Mouse (Mus musculus) myocyte (in vitro differentiated cells): ENCODE measurements around the gene Cobl. TPM values are rescaled to one million over a fixed set of nuclear protein-coding genes. Genes with fewer than 3 reads are reported as not detected.

Experiments used
- H3K27me3 ChIP-seq: one replicate; pipeline ENCODE4 v1.6.1; 2011; ENCODE audit not compliant: control insufficient read depth, insufficient read depth, insufficient read length
- H3K36me3 ChIP-seq: one replicate; pipeline ENCODE4 v1.6.1; 2011; ENCODE audit not compliant: control insufficient read depth, insufficient read depth
- H3K4me2 ChIP-seq: one replicate; pipeline ENCODE4 v1.6.1; 2011; ENCODE audit warnings: low read depth, control low read depth
- H3K4me3 ChIP-seq: one replicate; pipeline ENCODE4 v1.5.1; 2011; ENCODE audit warnings: mild to moderate bottlenecking, control low read depth, moderate library complexity
- H3K79me2 ChIP-seq: one replicate; pipeline ENCODE4 v1.6.1; 2011; ENCODE audit not compliant: control insufficient read depth, insufficient read depth
- H3ac ChIP-seq: one replicate; pipeline ENCODE4 v1.6.1; 2011; ENCODE audit not compliant: control insufficient read depth, insufficient read length
- CEBPB ChIP-seq: IDR thresholded peaks from 2 replicates; pipeline ENCODE4 v1.6.1; 2011; ENCODE audit warnings: mild to moderate bottlenecking, moderate library complexity; ENCODE audit not compliant: poor library complexity, insufficient read depth, severe bottlenecking
- E2F4 ChIP-seq: IDR thresholded peaks from one replicate; pipeline ENCODE4 v1.6.1; 2011; ENCODE audit warnings: mild to moderate bottlenecking, control low read depth, moderate library complexity; ENCODE audit not compliant: insufficient read depth
- MAX ChIP-seq: IDR thresholded peaks from one replicate; pipeline ENCODE4 v1.6.1; 2011; ENCODE audit warnings: low read depth, mild to moderate bottlenecking, control low read depth
- MYOD1 ChIP-seq, 3 experiments: IDR thresholded peaks; one replicate each; pipeline ENCODE4 v1.6.1; 2011; ENCODE audit warnings: control low read depth in 2 of 3, low read depth in 2 of 3, mild to moderate bottlenecking in 2 of 3, moderate library complexity in 1 of 3; ENCODE audit not compliant: insufficient read length in 2 of 3, control insufficient read depth in 1 of 3
- MYOG ChIP-seq, 3 experiments: IDR thresholded peaks; one replicate each; pipeline ENCODE4 v1.6.1; 2011; ENCODE audit warnings: control low read depth in 2 of 3, low read depth in 2 of 3, mild to moderate bottlenecking in 2 of 3; ENCODE audit not compliant: insufficient read length in 2 of 3, control insufficient read depth in 1 of 3, insufficient read depth in 1 of 3
- POLR2A ChIP-seq: IDR thresholded peaks from one replicate; pipeline ENCODE4 v1.6.1; 2011; ENCODE audit warnings: low read depth, mild to moderate bottlenecking, control low read depth, moderate library complexity; ENCODE audit not compliant: insufficient read length
- POLR2AphosphoS2 ChIP-seq: IDR thresholded peaks from one replicate; pipeline ENCODE4 v1.6.1; 2011; ENCODE audit warnings: low read depth, control low read depth; ENCODE audit not compliant: insufficient read length
- REST ChIP-seq: IDR thresholded peaks from one replicate; pipeline ENCODE4 v1.6.1; 2011; ENCODE audit warnings: mild to moderate bottlenecking, control low read depth, moderate library complexity; ENCODE audit not compliant: insufficient read depth, insufficient read length
- SRF ChIP-seq: IDR thresholded peaks from one replicate; pipeline ENCODE4 v1.6.1; 2011; ENCODE audit warnings: low read depth; ENCODE audit not compliant: control insufficient read depth, insufficient read length
- TCF12 ChIP-seq: IDR thresholded peaks from one replicate; pipeline ENCODE4 v1.6.1; 2011; ENCODE audit warnings: mild to moderate bottlenecking, control low read depth; ENCODE audit not compliant: poor library complexity, insufficient read depth, severe bottlenecking
- TCF3 ChIP-seq: IDR thresholded peaks from one replicate; pipeline ENCODE4 v1.6.1; 2011; ENCODE audit warnings: low read depth, control low read depth; ENCODE audit not compliant: insufficient read length
- USF1 ChIP-seq: IDR thresholded peaks from one replicate; pipeline ENCODE4 v1.6.1; 2011; ENCODE audit warnings: low read depth, mild to moderate bottlenecking, control low read depth, moderate library complexity
- polyA plus RNA-seq: library from polyadenylated mRNA; unstranded; fragments of >200 nt; fragmentation: generic; extraction: Trizol; gene quantifications from one replicate; pipeline ENCODE4 v1.2.1, GENCODE M21; 2012; ENCODE audit warnings: missing spikeins

Gene Cobl
- polyA plus RNA-seq, 1 experiment = 191 TPM

- Histone ChIP-seq H3K4me2 (no peak overlapping the region), H3ac (no peak overlapping the region), H3K4me3 (no peak overlapping the region), H3K27me3 (no peaks in the 10 kb centered on the region), H3K36me3 (no peaks in the 10 kb centered on the region), H3K79me2 (no peaks in the 10 kb centered on the region)
- TF ChIP-seq CEBPB (no peak), MYOG (IDR thresholded peaks at IDR 0.05; ENCODE audit: control insufficient read depth in 1 of 3, insufficient read depth in 1 of 3, insufficient read length in 2 of 3, low read depth in 2 of 3) (no peak), TCF3 (no peak), POLR2A (no peak), SRF (no peak), USF1 (no peak)
Observed at GRCm38 (mm10) chr11:12258411-12258810, 206.3 kb downstream of the Cobl start.

GRCm38 (mm10) chr11:12257324-12258118, 207.2 kb downstream of the Cobl start:
- no peaks in the 10 kb centered on the region for H3K79me2 ChIP-seq
- no peak overlapping the region for H3K4me3 ChIP-seq
- TF ChIP-seq REST (no peak), E2F4 (no peak), MAX (no peak), MYOD1 (IDR thresholded peaks at IDR 0.05; ENCODE audit: control insufficient read depth in 1 of 3, insufficient read length in 2 of 3, low read depth in 2 of 3) (no peak), CEBPB (no peak)
- no peaks in the 10 kb centered on the region for H3K36me3 ChIP-seq
- no peak overlapping the region for H3ac ChIP-seq
- no peaks in the 10 kb centered on the region for H3K27me3 ChIP-seq
- H3K4me2 ChIP-seq = no peak overlapping the region

- H3K27me3 ChIP-seq = no peaks in the 10 kb centered on the region
- no peaks in the 10 kb centered on the region for H3K36me3 ChIP-seq
- no peaks in the 10 kb centered on the region for H3K79me2 ChIP-seq
- no peak overlapping the region for H3ac ChIP-seq
- no peak overlapping the region for H3K4me2 ChIP-seq
- H3K4me3 ChIP-seq = no peak overlapping the region
- TF ChIP-seq TCF3 = no peak
- TF ChIP-seq POLR2A = no peak
- no peak for TF ChIP-seq TCF12
- TF ChIP-seq E2F4 = no peak
- no peak for TF ChIP-seq SRF
- no peak for TF ChIP-seq MYOG (IDR thresholded peaks at IDR 0.05; ENCODE audit: control insufficient read depth in 1 of 3, insufficient read depth in 1 of 3, insufficient read length in 2 of 3, low read depth in 2 of 3)
- no peak for TF ChIP-seq USF1
- TF ChIP-seq MAX = no peak
- no peak for TF ChIP-seq CEBPB
- TF ChIP-seq POLR2AphosphoS2 = no peak
- no peak for TF ChIP-seq MYOD1 (IDR thresholded peaks at IDR 0.05; ENCODE audit: control insufficient read depth in 1 of 3, insufficient read length in 2 of 3, low read depth in 2 of 3)
- TF ChIP-seq REST = no peak
Observed at GRCm38 (mm10) chr11:12245327-12245915, 219.3 kb downstream of the Cobl start.

GRCm38 (mm10) chr11:12236341-12236740, 228.4 kb downstream of the Cobl start:
- no peaks in the 10 kb centered on the region for H3K36me3 ChIP-seq
- no peak overlapping the region for H3K4me2 ChIP-seq
- no peak overlapping the region for H3K4me3 ChIP-seq
- H3ac ChIP-seq = no peak overlapping the region
- no peaks in the 10 kb centered on the region for H3K27me3 ChIP-seq
- no peaks in the 10 kb centered on the region for H3K79me2 ChIP-seq
- no peak for TF ChIP-seq POLR2AphosphoS2
- TF ChIP-seq MAX = no peak
- TF ChIP-seq TCF12 = no peak
- TF ChIP-seq MYOG (IDR thresholded peaks at IDR 0.05; ENCODE audit: control insufficient read depth in 1 of 3, insufficient read depth in 1 of 3, insufficient read length in 2 of 3, low read depth in 2 of 3) = no peak
- TF ChIP-seq SRF = no peak
- no peak for TF ChIP-seq POLR2A
- TF ChIP-seq USF1 = no peak
- no peak for TF ChIP-seq REST
- no peak for TF ChIP-seq MYOD1 (IDR thresholded peaks at IDR 0.05; ENCODE audit: control insufficient read depth in 1 of 3, insufficient read length in 2 of 3, low read depth in 2 of 3)
- no peak for TF ChIP-seq TCF3
- no peak for TF ChIP-seq CEBPB
- TF ChIP-seq E2F4 = no peak

- Histone ChIP-seq H3K4me2 (no peak overlapping the region), H3K27me3 (no peaks in the 10 kb centered on the region), H3K4me3 (no peak overlapping the region), H3K79me2 (no peaks in the 10 kb centered on the region), H3ac (no peak overlapping the region), H3K36me3 (no peaks in the 10 kb centered on the region)
- TF ChIP-seq CEBPB (no peak), MYOD1 (IDR thresholded peaks at IDR 0.05; ENCODE audit: control insufficient read depth in 1 of 3, insufficient read length in 2 of 3, low read depth in 2 of 3) (no peak), TCF12 (no peak), REST (no peak), USF1 (no peak), POLR2AphosphoS2 (no peak)
Observed at GRCm38 (mm10) chr11:12234876-12235275, 229.9 kb downstream of the Cobl start.
